Mouse (Mus musculus) retina, embryonic 14.5 days (tissue): ENCODE data around the gene Akr1c18.
"Not testable (repeated sequence)": the region's sequence is repeated elsewhere in the genome, so short reads cannot be mapped to it uniquely, and the experiment has no call there.

Experiments used
- DNase-seq: peaks from one replicate; pipeline ENCODE4 v3.0.0-alpha.2; 2015; ENCODE audit warnings: low spot score

Gene Akr1c18

GRCm38 (mm10) chr13:4150518-4150917 is at the start of gene Akr1c18:
TSS of gene Akr1c18 (minus strand) at chr13:4150654.
- no peak for DNase-seq

GRCm38 (mm10) chr13:4192511-4192910 is 42.1 kb upstream of the Akr1c18 start:
- DNase-seq, result no peak

- DNase-seq, result no peak
Observed at GRCm38 (mm10) chr13:4190904-4191303, 40.5 kb upstream of the Akr1c18 start, which contains the start of gene Akr1c13. TSS of gene Akr1c13 (plus strand) at chr13:4191150.

GRCm38 (mm10) chr13:4188174-4188573 is 37.7 kb upstream of the Akr1c18 start:
- DNase-seq, result peak; percentile 28

- not testable (repeated sequence) for DNase-seq
Observed at GRCm38 (mm10) chr13:4186641-4187411, 36.4 kb upstream of the Akr1c18 start.

- no peak for DNase-seq
Observed at GRCm38 (mm10) chr13:4183116-4183515, 32.7 kb upstream of the Akr1c18 start.

GRCm38 (mm10) chr13:4181321-4181720 is 30.9 kb upstream of the Akr1c18 start:
- not testable (repeated sequence) for DNase-seq

GRCm38 (mm10) chr13:4172978-4173377 is 22.5 kb upstream of the Akr1c18 start:
- DNase-seq, result no peak

GRCm38 (mm10) chr13:4168006-4168405 is 17.6 kb upstream of the Akr1c18 start:
- no peak for DNase-seq

GRCm38 (mm10) chr13:4155286-4155685 is 4.8 kb upstream of the Akr1c18 start:
- no peak for DNase-seq

GRCm38 (mm10) chr13:4153593-4153992 is 3.1 kb upstream of the Akr1c18 start:
- no peak for DNase-seq

GRCm38 (mm10) chr13:4152908-4153307 is 2.5 kb upstream of the Akr1c18 start:
- DNase-seq, result no peak

GRCm38 (mm10) chr13:4144261-4144660 is 6.2 kb downstream of the Akr1c18 start:
- no peak for DNase-seq

- no peak for DNase-seq
Observed at GRCm38 (mm10) chr13:4133070-4133469, 17.4 kb downstream of the Akr1c18 start.

- DNase-seq, result no peak
Observed at GRCm38 (mm10) chr13:4131721-4132120, 18.7 kb downstream of the Akr1c18 start.

GRCm38 (mm10) chr13:4131317-4131716 is 19.1 kb downstream of the Akr1c18 start:
- DNase-seq, result no peak

GRCm38 (mm10) chr13:4129100-4129499 is 21.4 kb downstream of the Akr1c18 start:
- peak; percentile 67 for DNase-seq

- DNase-seq, result not testable (repeated sequence)
Observed at GRCm38 (mm10) chr13:4125846-4126245, 24.6 kb downstream of the Akr1c18 start.

GRCm38 (mm10) chr13:4124471-4124870 is 26.0 kb downstream of the Akr1c18 start:
- DNase-seq, result not testable (repeated sequence)

- no peak for DNase-seq
Observed at GRCm38 (mm10) chr13:4123146-4123545, 27.3 kb downstream of the Akr1c18 start.

- DNase-seq, result no peak
Observed at GRCm38 (mm10) chr13:4119181-4119904, 31.1 kb downstream of the Akr1c18 start.

GRCm38 (mm10) chr13:4110281-4111188 is 39.9 kb downstream of the Akr1c18 start:
- peak; percentile 91 for DNase-seq
